Mouse (Mus musculus) urinary bladder, postnatal 14 days (tissue): ENCODE measurements at regions not wholly inside any gene's neighbourhood (a gene's known extent, or its start where the extent isn't known, plus 50 kb on each side); places are given as distances from the start of the nearest gene placed in this dataset.

Experiments
- DNase-seq: peaks from one replicate; pipeline ENCODE4 v3.0.0; 2021; ENCODE audit warnings: low spot score

DNA sequence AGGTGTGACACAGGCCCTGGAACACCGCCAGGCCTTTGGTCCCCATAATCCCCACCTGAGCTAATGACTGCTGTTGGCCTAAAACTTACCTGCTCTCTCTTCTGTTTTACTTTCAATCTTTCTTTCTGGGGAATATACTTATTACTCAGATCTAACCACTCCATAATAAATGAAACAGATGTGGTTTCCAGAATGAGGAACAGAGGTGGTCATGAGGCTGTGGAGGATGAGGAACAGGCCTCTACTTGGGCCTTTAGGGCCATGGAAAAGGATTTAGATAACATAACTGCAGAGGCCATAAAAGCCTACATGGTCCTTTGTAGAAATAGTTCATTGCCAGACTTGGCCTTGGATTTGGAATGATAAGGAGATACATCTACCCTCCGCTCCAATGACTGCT lies 74.1 kb downstream of the B3gnt5 start:
- no peak for DNase-seq

DNA sequence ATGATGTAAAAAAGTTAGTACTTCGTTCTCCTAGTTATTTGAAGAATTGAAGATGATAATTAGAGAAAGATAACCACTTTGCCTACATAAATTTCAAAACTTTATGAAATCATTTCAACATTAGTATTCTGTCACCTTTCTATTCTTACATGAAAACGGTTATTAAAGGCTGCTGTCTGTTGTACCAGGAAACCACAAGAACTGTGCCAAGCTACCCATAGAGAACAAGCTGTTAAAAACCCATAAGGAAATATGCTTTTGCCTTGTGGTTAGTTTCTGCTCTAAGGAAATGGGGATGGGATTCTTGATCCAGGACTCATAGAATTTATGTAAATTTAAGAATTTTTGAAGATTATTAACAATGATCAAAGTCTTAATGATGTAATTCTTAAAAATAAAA lies 74.7 kb downstream of the B3gnt5 start:
- DNase-seq = no peak

DNA sequence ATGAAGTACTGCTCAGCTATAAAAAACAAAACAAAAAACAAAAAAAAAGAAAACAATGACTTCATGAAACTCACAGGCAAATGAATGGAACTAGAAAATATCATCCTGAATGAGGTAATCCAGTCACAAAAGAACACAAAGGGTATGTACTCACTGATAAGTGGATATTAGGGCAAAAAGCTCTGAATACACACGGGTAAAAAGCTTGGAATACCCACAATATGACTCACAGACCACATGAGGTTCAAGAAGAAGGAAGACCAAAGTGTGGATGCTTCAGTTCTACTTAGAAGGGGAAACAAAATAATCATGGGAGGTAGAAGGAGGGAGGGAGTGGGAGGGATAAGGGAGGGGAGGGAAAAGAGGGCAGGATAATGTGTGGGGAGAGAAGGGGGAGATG lies 79.8 kb downstream of the B3gnt5 start:
- DNase-seq = no peak

DNA sequence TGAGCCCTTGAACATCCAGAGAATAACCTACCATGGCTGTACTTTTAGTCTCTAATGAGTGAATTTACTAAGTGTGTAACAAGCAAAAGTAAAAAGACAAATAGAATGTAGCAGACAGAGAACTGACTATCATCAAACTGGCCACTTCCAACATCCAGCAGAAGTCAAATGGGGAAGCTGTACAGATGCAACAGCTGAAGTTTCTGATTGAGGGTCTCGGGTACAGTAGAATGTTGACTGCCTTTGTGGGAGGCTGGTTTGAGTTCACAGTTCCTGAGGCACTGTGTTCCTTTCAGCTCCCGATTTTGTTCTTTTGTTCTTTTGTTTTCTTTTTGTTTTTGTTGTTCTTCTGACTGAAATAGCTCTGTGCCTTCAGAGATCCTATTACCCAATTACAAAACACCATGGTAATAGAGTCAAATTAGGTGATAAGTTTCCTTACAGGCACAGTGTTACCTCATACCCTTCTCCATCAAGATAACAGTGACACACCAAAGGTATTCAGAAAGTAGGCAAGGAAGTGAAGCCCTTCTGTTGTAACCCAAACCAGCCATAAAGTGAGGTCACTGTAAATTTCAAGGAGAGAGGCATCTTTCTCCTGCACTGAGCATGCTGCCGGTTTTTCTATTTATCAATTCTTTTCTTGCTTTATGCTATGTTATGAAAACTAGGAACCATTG lies 82.5 kb downstream of the B3gnt5 start:
- DNase-seq = no peak

DNA sequence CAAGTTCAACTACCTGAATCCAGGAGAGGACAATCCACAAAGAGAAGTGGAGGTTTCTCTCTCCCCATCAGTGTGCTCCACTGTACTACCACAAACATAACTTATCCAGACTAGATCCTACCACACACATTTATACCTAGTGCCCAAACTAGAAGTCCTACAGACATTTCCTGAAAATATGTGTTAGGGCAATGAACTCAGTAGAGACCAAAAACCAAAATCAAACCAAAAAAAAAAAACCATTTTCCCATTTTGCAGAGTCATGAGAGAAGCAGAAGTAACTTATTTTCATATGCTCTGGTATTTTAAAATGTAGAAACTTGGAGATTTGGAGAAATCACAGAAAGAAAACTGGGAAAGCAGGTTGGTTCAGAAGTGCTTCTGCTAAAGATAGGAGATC lies 83.7 kb downstream of the B3gnt5 start:
- DNase-seq = no peak

DNA sequence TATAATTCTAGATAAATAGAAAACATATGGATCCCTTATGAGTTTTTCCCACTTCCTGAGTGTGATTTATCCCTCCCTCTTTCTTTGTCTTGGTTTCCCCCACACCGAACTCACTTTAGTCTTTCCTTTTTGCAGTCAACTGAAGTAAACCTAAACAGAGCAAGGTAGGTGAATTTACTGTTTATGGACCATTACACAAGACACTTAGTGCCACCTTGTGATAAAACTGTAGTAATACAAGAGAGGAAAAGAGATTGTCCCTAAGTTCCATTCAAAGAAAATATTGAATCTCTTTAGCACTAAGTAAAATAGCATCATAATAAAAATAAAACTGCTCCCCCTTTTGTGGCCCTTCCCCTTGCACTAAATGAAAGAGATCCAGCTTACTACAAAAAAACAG lies 88.4 kb downstream of the B3gnt5 start:
- no peak for DNase-seq

DNA sequence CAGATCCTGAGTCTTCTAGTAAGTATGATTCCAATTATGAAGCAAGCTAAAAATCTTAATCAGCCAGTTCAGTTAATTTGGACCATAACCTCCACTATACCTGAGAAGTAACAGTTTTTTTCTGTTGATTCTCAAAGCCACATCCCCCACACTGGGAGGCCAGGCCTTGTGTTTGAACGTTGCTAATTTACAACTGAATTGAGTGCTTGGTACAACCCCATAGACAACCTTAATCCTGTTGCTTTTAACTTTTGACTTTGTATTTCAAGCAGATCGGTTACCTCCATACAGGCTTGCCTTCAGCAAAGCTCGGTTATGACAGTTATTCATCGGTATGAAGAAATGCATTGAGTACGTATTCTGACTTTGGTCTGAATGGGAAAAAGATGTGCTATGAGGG lies 105.3 kb downstream of the B3gnt5 start:
- no peak for DNase-seq

DNA sequence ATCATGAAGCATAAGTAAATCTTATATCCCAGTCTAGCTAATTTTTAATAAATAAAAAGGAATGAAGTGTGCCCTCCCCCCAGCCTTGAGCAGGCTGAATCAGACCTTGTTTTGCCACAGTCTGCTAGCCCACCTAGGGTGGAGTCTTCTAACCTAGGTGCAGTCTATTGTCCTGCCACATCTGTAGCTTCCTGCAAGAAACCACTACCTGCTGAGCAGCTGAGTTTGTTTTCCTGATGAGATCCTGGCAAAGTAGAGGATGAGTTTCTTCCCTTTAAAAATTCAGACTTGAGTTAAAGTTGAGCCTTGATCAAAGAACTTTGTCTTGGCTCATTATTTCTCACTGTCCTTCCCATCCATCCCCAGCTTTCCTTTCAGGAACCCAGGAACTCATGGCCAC lies 105.9 kb downstream of the B3gnt5 start:
- no peak for DNase-seq

DNA sequence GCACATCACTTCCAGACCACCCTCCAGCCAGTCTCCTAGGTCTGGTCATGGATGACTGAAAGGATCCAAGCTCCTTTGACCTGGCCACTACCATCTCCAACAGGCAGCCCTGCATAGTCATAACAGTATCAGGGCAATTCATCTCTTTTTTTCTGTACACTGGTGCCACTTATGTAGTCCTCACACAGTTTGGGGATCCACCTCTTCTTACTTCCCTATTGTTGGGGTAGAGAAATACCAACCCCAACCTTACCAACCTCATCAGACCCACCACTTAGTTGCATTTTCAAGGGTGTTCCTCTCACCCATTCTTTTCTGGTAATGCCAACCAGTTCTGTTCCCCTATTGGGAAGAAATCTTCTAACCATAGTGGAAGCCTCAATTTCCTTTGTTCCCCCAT lies 109.4 kb downstream of the B3gnt5 start:
- DNase-seq = no peak

DNA sequence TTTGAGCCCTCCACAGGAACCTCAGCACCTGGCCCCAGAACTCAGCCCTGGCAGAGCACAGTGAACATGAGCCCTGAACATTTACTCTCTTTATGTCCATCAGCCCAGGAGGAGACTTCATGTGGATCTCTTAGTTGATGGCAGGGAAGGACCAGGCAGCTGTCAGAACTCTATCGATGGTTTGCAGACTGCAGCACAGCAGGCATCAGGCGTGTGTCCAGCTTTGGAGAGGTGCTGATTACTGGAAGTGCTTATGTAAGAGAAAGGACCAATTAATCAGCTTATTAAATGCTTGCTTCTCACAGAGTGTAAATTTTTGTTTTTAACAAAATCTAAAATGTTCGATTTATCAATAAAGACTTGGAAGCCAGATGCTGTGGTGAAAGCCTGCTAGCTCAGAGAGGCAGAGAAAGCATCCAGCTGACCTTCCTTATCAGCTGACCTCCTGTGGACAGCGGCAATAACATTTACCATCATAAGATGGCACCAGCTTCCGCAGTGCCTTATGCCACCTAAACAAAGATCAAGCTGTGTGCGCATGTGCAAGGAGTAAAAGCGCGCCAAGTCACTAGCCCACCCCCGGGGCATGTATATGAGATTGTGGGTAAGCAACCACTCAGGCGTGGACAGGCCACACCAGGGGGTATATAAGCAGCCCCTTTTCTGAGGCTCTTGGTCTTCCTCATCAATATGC lies 105.8 kb downstream of the Klhl6 start:
- no peak for DNase-seq

DNA sequence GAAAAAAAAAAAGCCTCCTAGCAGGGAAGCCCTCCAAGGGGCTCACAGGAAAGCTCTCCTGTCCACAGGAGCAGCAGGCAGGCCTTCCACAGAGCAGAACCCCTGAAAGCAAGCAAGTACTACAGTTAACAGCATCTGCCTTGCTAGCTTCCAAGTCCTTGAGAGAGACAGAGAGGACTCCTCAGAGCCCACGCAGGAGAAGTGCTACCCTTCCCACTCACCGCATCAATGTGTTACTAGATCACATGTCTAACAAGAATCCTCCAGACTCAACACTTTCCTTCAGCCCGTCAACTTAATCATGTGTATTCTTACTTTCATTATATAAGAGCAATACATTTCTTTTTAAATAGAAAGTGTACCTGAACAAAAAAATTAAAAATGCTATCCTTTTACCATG lies 99.9 kb downstream of the Klhl6 start:
- DNase-seq = no peak

DNA sequence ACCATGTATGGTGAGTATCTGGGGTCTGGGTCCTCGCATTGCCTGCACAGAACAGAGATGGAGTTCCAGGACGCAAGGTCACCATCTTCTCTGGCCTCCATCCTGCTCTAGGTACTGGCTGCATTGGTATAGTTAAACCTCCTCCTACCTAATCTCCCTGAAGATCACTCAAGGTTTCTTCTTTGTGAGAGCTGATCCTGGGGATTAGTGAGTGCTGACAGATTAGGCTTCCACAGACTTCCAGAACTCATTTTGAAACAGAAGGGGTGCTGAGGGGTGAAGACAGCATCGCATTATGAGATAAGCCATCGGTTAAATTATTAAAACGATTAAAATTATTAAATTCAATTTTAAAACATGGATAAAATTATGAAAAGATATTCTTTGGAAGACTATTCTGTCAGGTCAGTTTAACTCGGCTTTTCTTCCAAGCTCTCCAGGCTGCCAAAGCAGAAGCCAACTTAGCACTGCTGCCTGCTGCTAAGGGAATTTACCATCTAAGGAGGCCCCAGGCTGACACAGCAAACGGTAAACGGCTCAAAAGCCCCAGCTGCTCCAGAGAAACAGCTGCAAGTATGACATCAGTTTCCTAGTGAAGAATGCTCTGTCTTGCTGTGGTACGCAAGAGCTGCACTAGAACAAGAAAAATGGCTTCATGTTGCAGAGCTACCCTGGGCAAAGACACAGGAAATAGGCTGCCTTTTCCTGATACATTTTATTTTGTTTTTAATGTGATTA lies 98.9 kb downstream of the Klhl6 start:
- peak; percentile 6 for DNase-seq

DNA sequence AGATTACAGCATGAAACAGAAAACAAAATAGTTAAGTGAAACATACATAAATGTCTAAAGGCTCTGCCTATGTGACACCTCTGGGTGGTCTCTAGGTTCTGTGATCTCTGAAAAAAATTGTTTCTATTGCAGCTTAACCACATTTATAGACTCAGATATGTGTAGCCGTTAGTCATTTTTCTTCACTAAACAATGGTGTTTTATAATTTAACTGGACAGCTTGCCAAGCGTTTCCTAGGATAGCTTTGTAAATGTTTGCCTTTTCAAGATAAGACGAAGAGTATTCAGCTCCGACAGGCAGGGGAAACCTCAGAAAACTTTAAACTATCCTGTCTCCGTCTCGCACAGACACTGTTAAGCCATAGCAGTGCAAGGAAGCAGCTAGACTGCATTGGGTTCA lies 98.3 kb downstream of the Klhl6 start:
- no peak for DNase-seq

DNA sequence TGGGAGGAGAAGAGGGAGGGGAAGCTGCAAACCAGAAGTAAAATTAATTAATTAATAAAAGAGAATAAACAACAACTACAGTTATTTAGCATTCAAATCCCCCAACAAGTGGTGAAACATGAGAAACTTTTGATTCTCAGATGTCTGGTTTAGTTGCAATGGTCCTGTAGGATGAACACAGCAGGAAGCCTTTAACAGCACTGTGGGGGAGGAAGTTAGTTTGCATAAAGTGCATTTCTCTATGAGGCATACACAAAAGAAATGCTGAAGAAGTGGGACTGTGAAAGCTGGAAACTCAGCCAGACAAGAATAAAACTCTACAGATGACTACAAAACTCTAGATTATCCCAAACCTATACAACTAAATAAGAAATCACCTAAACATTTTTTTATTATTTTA lies 96.2 kb downstream of the Klhl6 start:
- no peak for DNase-seq

DNA sequence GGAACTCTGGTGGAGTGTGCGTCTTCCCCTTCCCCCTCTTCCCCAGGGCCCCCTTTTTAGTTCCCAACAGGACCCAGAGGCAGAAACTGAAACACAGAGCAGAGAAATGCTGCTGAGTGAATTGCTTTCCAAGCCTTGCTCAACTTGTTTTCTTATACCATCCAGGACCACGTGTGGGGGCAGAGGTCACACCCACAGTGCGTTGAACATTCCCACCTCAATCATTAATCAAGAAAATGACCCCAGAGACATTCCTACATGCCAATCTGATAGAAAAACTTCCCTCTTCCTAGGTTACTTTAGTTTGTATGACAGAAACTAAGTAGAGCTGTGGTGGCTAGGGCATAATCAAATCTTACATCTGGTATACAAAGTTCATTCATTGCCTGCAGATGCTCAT lies 93.3 kb downstream of the Klhl6 start:
- no peak for DNase-seq

DNA sequence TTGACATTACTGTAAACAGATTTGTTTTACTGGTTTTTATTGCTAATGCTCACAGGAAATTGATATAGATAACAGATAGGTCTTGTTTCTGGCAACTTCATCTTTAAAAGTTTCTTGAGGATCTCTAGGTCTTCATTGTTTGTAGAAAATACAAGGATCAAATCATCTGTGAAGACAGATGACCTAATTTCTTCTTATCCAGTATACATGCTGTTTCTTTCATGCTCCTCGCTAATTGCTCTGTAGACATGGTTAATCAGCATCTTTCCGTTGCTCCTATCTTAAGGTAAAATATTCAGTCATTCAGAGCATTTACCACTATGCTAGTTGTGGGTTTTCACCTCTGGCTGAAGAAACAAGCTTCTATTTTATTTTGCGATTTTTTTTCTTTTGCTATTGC lies 91.4 kb downstream of the Klhl6 start:
- no peak for DNase-seq

DNA sequence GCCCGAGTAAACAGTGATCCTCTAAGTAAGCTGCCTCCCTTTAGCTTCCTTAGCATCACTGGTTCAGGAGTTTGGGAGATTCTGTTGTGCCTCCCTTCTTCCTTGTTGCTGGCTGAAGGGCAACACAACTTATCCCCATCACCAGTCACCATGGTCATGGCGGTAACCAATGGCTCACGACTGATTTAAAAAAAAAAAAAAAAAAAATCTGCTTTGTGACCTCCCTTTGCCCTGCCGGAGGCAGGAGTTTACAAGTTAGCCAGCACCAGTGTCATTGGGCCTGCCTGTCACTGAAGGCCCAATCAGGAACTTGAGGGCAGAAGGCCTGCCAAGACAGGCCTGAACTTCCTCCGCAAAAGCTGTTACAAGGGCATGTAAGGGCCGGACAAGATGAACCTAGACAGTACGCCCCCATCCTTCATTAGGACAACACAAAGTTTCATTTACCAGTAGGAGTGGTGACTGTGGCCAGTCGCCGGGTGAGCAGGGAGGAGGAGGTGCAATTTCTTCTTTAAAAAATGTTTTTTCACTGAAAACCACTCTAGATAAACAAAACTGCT lies 88.3 kb downstream of the Klhl6 start:
- no peak for DNase-seq
